Mouse (Mus musculus) hematopoietic stem cell, adult 5-6 weeks (primary cell): ENCODE data around the gene Palld. TPM values are rescaled to one million over a fixed set of nuclear protein-coding genes. Genes with fewer than 3 reads are reported as not detected.

Source experiments
- ATAC-seq, 2 experiments: fragments of 125-278 bp in 1 of 2; replicated peaks in 1 of 2; 2 replicates each; pipeline ENCODE4 v1.8.0; 2016 to 2017; ENCODE audit warnings: inconsistent platforms in 2 of 2, mild to moderate bottlenecking in 2 of 2, moderate number of reproducible peaks in 2 of 2, low read depth in 1 of 2, moderate TSS enrichment in 1 of 2; ENCODE audit not compliant: low FRiP score in 2 of 2, poor library complexity in 2 of 2, severe bottlenecking in 2 of 2, insufficient read depth in 1 of 2, low TSS enrichment in 1 of 2
- total RNA-seq: library from RNA; stranded (forward); fragments of 172-1452, 232-1000 nt; gene quantifications from 2 replicates; pipeline ENCODE4 v1.2.3, GENCODE M21; 2017

Palld gene
- total RNA-seq, result 2.1 and 2.2 TPM in 2 replicates

DNA sequence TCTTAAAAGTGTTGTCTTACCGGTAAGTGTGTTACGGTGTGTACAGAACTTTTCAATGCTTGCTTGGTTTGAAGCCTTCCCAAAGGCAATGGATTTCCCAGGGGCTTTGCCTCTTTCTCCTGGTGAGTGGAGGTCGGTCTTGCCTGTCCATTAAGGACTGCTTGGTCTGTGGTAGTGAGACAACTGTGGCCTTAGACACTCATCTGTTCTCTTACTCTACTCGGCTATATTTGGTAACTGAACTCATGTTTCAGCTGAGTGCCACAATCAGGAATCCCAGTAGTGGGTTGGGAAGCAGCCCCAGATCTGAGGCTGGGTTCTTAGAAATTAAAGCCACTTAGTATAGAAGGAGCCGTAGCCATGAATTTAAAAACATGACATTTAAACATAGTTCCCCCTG is at the start of gene Palld:
Gene Palld, minus strand, starts transcription at position 170 of the 400 bp plus-strand sequence.
- ATAC-seq, result no peak

DNA sequence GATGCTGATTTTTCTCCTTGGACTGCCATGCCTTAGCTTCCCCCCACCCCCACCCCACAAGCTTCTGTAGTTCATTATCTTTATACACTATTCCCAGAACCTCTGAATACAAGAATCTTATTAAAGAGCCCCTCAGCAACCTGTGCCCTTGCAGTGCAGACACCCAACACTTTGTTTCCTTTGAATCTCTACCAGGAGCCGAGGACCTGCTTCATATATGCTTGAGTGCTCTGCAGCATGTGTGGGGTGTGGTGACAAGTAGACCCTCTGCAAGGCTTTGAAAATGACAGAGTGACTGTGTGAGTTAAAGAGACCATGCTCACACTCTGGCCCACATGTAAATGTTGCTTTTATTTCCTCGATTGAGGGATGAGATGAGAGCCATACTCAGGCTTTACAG is 35.1 kb upstream of the Palld start:
- ATAC-seq, result no peak

DNA sequence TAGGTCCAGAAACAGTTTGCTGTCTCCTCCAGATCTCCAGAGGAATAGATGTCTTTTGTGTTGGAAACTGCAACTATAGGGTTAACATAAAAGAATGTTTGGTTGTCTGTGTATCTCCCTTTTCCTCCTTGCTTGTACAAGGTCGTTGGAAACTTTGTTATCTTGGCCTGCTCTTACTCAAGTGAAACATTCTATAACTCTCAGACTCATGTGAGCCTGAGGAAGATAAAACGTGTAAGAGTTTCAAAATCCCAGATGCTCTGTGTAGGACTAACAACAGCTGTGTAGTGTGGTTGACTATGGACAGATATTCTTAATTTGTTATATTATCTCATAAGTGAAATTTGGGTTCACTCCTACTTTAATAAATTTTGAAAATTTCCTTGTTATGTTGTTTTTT is 30.8 kb upstream of the Palld start:
- no peak for ATAC-seq

DNA sequence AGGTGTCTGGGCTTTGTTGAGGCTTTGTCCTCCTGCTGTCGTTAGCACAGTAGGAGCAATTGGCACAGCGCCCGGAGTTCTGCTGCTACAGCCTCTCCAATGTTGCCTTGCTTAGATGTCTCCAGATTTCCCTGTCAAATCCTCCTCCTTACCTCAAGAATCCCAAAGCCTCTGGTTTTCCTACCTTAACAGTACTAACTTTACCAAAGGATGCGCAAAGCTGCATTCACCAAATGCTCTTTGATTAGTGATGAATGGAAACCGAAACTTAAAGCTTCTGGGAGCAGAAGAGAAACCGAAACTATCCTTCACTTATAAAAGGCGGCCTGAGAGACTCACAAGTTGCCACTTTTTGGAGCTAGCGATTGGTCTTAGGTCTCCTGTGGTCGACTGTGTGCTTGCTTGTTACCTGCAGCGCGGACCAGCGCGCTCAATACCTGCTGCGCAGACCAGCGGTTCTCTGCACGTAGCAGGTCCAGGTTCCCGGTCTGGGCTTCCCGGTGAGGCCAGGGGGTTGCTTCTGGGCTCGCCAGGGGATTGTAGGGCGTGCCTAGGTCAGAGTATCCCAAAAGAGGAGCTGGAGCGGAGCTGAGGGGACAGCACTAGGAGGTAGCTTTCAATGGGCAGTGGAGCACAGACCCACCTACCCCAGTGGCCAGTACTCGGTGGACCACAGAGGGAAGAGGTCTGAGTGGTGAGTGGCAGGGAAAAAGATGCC is 25.4 kb upstream of the Palld start, which contains the start of gene Ddx60:
Gene Ddx60, plus strand, starts transcription at position 311 of the 718 bp plus-strand sequence.
- peak; percentile 89 to 90 for ATAC-seq

DNA sequence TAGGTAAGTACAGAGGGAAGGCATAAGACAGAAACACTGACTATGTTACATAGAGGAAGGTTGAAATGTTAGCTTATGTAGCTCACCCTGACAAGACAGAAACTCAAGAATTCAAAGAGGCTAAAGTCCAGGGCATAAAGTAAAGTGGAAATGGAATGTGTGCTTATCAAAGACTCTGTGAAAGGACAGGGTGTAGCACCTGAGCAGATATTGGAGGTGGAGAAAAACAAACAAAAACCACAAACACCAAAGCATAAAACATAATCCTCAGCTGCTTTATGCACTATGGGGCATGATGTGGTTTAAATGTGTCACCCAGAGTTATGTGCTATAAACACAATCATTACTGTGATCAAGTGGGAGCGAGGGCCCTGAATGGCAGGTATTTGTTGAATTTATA is 22.0 kb upstream of the Palld start:
- no peak for ATAC-seq

DNA sequence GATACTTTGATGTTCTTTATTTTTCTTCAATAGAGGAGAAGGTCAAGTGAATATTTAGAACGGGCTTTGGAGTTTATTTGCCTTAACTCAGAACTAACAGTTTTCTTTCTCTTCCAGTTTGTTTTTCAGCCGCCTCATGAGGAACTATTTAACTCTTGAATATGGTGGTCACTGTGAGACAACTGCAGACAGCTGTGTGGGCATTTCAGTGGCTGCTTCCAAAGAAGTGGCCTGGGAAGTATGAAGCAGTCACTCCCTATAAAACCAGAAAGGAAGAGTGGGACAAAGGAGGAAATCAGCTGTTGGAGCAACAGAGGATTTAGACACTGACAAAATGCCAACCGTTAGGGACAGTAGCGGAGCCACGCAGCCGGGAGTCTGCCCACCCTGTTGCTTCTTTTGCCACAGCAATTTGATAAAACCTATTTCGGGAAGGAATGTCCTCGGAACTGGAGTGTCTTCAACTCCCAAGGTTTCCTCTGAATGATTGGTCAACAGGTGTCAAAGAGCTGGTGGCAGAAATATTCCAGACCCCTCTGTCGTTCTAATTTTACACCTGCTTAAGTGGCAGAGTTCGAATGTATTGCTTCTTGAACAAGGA is 19.1 kb upstream of the Palld start:
- ATAC-seq, result no peak

DNA sequence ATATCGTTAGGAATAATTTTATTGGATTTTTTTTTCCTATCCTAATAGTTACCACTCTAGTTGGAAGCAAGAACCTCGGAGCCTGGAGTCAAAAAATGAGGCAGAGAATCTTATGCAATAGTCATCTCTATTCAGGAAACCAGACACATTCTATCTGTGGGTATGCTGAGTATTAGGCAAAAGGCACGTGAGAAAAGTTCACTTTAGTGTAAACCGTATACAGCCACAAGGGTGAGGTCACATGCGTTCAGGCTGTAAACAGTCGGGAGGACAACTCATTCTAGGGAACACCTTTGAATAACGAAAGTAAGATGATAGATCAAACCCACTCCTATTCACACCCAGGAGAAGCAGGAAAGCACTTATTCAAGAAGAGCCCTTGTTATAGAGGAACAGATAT is 17.9 kb upstream of the Palld start:
- peak in 1 of 2 experiments; percentile 32; a peak in 1 of 4 replicates for ATAC-seq

DNA sequence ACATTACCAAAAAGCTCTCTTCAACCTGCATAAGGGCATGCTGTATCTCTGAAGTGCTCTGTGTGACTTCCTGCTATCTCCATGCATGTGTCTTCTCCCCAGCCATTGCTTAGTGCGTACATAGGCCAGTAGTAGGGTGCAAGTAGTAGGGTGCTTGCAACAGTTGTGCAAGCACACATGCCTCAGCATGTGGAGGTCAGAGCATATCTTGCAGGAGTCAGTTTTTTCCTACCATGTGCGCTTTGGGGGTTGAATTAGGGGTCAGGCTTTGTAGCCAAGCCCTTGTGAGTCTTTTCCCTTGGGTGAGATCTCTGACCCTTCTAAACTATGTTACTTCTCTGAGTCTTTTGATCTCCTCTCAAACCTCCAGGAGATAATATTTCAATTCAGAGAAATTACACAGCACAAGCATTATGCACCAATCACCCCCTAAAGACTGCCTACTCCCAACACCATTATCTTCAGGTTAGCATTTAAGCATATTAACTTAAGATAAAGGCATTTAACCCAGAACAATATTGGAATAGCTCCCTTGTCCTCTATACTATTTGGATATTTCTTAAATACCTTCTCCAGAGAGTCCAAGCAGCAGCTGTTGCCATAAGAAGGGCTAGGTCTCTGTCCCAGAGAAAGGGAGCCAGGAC is 16.8 kb upstream of the Palld start:
- no peak for ATAC-seq

DNA sequence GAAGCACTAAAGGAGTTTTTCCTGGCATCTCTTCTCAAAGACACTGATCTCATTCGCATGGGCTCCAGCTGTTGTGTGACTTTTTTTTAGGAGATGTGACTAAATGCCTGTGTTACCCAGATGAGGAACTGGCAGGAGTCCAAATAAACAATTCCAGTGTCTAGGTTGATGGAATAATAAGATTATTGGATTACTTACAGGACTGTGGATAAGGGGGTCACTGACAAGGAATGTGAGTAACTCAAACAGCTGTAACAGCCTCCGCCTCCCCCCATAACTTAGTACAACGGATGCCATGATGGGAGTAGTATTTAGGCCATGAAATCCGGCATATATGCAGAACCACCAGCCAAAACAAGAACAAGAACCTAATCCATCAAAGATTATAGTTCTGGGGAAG is 14.8 kb upstream of the Palld start:
- no peak for ATAC-seq

DNA sequence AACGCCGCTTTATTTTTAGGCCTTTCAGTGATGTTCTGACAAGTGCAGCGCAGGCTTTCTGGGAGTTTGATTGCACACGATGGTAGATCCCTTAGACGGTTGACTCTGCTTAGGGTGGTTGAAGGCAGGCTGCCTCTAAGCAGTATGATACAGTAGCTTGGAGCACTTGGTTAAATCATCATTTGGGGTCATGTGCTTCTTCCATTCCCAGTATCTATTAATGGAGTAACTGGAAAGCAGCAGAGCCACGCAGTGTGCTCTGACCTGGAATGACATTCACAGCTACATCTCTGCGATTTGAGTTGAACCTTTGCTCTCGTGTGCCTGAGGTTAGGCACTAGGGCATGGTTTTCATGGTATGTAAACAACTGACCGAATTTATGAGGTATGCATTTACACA is 11.5 kb upstream of the Palld start:
- ATAC-seq, result no peak

DNA sequence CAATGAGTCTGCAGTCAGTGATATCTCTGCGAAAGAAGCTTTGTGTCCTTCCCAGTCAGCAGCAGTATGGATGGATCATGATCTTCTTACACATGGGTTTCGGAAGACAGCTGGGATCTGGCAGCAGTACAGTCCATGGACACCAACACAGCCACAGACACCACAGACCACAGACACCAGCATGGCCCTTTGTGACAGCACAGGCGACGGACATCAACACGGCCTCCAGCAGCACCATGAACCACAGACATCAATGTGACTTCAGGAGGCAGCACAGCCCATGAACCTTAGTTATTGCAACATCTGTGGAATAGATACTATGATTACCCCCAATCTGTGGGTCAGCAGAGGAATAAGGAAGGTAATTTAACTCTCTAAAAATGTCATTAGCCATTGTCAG is 10.3 kb upstream of the Palld start:
- ATAC-seq, result no peak

DNA sequence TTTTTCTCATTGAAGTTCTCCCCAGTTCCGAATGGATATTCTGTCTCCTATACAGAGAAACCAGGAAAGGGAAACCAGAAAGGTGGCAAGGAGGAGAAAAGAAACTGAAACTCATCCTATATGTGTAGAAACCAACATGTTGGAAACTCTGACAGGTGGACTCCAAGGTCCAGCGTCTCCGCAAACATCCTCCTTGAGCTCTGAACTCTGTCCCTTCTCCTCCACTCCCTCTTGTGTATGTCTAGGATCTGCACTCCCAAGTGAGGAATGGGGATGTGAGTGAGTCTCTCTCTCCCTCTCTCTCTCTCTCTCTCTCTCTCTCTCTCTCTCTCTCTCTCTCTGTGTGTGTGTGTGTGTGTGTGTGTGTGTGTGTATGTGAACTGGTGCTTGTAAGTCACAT is 6.8 kb upstream of the Palld start:
- ATAC-seq, result no peak

DNA sequence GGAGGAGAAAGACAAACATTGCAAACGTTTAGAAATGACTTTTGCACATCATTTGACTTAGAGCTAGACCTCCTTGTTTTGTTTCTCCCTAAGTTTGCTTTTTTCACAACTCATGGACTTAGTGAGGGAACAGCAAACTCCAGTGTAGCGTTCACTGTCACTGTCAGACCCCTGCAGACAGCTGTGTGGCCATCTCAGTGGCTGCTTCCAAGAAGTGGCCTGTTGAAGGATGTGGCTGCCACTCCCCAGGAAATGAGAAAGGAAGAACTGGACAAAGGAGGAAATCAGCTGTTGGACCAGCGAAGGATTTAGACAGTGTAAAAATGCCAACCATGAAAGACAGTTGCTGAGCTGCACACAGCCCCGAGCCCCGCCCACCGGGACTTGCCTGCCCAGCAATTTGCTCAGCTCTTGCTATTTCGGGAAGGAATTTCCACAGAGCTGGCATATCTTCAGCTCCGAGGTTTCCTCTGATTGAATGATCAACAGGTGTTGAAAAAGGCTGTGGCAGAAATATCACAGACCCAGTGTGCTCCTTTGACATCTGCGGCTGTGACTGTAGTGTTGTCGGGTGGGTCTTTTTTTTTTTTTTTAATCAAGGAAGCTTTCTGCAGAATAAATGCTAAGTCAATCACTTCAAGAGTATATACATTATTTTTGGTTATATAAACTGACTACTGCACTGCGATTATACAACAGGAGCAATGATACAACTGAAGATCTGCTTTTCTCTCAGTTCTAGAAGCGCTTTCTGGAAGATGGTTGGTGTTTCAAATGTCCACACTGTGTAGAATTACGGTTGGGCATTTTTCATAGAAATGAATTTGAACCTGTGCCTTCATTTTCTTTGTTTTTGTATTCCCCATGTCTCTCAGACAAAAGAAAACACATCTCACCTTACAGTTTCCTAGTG is 6.1 kb upstream of the Palld start:
- ATAC-seq, result peak; percentile 71 to 72; a peak in 3 of 4 replicates

DNA sequence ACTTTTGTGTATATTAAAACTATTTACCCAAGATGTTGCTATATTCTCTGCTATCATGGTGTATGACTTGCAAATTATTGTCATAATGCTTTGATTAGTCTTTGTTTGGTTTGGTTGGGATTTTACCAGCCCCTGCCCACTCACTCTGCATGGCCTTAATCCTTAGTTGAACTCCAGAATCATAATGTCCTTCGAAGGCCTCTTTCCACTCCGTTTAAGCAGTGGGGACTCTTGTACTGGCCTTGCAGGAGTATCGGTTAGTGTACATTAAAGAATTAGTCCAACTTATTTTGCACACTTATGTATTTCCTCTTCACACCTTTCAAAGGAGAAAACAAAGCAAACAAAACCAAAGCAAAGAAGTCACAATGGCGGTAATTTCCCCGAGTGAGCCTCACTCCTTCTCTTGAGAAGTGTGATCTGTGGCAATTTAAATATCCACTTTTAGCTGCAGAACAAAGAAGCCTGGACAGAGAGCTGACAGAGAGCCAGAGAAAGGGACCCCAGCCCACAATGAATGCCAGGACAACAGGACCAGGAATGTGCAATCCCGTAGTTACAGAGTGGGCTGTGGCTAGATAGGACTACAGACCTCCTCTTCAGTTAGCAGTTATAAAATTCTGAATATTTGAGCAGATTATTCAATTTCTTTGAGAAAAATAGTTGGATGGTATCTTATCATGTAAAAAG is 1.3 kb downstream of the Palld start:
- ATAC-seq, result no peak

DNA sequence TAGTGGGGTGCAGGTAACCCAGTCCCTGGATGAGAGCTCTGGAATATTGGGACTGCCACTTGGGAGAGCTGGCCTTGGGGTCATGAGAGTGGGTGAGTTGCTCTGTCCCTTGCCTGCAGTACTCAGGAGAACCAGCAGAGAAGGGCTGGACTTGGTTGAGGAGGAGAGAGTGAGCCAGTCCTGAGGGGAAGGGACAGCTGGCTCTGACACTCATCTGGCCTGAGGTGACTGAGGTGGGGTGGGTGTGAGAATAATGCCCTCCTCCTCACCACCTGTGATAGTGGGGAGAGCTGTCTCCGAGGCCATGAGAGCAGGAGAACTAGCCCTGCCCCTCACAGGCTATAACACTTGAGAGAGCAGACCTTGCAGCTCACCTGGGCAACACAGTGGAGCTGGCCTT is 5.1 kb downstream of the Palld start:
- ATAC-seq, result 0 out of 4 replicates have a peak, but pooled peaks of 1 of the 2 experiments have one; percentile 30

DNA sequence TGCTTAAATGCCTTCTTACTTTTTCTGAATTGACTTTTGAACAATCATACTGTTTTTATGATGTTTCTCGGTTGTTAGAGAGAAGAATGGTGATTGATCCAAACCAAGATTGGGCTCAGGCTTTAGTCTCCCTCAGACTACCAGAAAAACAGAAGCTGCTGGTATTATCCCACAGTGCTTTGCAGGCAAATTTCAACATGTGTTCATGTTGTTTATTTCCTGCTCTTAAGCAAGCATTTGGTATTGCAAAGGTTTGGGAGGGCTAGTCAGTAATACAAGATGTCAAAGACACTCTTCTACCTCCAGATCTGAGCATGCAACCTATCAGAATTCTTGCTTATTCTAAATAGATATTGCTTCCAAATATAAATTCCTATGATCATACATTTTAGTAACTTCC is 5.7 kb downstream of the Palld start:
- ATAC-seq, result peak in 1 of 2 experiments; percentile 64; a peak in 2 of 4 replicates

DNA sequence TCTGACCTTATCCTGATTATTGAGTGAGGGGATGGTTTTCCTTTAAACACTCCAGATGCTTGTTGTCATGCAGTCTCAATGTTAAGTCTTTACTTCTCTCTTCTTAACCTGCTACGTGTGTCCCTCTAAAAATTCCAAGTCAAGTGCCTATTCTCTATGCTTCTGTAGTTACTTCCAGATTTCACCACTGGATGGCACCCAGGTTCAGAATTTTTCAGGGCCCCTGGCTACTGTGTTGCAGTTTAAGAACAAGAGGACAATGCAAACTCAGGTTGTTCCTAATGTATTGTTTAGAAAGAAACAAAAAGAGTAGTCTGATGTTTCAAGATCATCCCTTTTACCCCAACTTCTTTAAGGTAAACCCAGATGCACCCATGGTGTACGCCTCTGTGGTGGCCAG is 8.4 kb downstream of the Palld start:
- ATAC-seq, result peak; percentile 78 to 92
